Mouse (Mus musculus): ENCODE data around the gene Mapkapk5.
A peak's percentile ranks its signal among the peaks of the same experiment; 100 is the strongest.

The Mapkapk5 gene

DNA sequence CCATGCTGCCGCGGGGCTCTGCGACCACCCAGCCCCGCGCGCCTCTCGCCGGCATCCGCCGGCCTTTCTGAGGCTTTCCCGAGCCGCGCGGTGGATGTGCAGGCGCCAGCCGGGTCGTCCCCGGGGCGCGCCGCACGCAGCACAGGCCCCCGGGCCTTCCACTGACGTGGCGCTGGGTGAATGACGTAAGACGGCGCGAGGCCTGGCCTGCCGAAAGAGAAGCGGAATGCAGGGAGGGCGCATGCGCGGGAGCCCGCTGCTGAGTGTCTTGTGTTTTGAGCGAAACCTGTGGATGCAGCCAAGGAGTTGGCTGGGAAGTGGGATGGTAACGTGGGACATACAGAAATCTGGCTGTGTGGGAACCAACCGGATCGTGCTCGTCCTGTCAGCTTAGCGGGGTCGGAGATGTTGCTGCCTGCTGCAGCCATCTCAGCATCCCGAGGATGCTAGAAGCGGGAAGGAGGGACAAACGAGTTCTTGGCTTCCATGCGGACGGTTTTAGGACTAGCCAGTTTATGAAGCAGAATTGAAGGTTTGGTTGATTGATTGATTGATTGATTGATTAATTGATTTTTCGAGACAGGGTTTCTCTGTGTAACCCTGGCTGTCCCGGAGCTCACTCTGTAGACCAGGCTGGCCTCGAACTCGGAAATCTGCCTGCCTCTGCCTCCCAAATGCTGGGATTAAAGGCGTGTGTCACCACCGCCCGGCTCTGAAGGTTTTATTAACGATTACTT lies at the start of gene Mapkapk5:
Gene Mapkapk5, minus strand, starts transcription at position 113 of the 737 bp plus-strand sequence.
- DNase-seq (ENCODE audit: low spot score): peak; percentile 98

DNA sequence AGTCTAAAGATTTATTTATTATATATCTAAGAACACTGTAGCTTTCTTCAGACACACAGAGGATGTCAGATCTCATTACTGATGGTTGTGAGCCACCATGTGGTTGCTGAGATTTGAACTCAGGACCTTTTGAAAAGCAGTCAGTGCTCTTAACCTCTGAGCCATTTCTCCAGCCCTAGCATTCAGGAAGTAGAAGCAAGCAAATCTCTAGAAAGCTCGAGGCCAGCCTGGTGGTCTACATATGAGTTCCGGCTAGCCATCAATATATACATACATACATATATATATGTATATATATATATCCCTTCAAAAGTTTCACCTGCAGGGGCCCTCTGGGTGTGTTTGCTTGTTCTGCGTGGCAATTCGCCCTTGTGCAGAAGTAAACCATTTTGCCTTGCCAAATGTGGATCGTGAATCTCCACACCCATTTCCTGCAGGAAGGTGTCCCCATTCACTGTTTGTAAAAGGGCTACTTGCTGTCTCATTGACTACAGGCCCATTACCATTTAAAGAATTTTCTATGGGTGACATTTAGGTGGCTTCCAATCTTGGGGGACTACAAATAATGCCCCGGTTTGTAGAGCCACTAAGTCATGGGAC lies 49.1 kb upstream of the Mapkapk5 start:
- no peak for DNase-seq (ENCODE audit: low spot score)

DNA sequence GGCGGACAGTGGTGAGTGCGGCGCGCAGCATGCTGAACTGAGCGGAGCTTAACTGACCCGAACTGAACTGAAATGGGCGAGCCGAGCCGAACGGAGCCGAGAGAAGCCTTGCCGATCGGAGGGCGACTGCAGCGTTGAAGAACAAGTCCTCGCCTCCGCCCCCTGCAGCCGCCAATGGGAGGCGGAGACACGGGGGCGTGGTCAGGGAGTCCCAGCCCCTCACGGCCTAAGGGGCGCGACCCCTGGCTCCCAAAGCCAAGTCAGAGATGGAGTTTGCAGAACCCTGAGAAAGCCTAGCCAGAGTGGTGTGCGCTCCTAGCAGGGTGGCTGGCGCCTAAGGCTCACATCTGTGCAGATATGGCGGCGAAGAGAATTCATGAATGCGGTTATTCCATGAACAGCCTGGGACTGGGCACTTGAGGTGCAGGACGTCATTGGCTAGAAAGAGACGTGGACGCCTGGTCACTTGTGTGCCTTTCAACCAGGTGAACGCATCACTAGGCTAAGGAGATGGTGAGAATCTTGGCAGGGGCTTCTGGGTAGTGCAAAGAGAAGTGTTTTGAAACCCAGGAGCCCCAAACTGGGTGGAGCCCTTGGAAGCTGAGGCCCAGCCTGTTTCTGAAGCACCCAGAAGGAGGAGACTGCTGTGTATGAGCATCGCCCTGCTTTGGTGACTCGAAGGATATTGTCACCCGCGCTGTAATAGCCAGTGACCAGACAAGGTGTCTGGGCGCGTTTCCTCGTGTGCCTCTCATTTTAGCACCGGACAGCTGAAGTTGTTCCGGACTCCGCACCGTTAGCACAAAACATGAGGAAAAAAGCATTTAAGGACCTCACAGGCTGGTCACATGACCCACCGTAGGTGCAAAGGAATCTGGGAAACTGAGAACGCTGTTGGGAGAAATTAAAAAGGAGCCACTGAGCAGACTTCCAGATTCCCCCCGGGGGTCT lies 48.0 kb upstream of the Mapkapk5 start, which contains the start of gene Aldh2:
Gene Aldh2, minus strand, starts transcription at position 374 of the 951 bp plus-strand sequence.
- DNase-seq (ENCODE audit: low spot score): peak; percentile 87

DNA sequence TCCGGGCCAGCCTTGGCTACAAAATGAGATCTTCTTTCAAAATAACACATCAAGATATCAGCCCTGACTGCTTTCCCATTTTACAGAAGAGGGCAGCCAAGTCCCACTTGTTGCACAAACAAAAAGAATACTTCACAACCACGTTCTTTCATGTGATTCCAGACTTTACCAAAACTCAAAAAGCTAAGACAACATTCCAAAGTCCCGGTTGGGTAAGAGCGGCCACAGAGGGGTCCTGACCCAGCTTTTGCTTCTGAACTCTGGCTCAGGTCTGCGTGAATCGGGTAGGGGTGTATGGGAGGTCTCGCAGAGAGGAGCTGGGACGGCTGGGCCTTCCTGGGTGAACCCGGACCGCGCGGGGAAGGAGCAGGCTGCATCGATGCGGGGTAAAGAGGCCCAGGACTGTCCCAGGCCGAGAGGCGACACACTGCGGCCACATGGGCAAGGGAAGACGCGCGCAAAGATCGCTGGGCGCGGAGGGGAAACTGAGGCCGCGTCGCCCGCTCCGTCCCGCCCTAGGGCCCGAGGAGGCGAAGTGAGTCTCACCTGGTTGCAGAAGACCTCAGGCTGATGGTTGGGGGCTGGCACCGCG lies 47.2 kb upstream of the Mapkapk5 start:
- no peak for DNase-seq (ENCODE audit: low spot score)

DNA sequence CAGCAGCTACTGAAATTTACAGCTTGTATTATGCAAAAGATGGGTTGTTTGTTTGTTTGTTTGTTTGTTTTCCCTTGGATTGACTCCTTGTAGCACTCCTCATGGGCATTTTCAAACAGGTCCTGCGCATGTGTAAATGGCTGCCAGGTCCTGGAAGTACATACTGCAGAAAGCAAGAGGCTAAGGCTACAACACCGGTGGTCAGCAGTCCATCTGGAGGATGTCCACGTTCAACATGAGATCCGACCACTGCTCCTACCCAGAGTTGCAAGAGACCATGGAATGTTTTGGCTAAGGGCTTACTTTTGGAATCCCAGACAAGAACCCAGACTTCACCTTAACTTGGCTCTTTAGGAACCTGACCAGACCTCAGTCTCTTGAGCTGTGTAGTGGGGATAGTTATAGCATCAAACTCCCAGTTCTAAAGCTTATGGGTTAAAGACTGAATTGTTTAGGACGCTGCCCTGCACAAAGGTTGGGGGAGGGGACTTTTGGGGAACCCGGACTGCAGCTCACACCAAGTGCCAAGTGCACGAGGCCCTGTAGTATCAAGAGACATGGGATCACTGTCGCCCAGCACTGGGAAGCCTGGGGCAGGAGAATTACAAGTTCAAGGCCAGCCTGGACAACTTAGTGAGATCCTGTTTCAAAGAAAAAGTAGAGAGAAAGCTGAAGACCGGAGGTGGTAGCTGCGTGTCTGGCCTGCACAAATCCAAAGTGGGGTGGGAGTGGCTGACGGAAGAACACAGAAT lies 46.5 kb upstream of the Mapkapk5 start:
- DNase-seq (ENCODE audit: low spot score): peak; percentile 3

DNA sequence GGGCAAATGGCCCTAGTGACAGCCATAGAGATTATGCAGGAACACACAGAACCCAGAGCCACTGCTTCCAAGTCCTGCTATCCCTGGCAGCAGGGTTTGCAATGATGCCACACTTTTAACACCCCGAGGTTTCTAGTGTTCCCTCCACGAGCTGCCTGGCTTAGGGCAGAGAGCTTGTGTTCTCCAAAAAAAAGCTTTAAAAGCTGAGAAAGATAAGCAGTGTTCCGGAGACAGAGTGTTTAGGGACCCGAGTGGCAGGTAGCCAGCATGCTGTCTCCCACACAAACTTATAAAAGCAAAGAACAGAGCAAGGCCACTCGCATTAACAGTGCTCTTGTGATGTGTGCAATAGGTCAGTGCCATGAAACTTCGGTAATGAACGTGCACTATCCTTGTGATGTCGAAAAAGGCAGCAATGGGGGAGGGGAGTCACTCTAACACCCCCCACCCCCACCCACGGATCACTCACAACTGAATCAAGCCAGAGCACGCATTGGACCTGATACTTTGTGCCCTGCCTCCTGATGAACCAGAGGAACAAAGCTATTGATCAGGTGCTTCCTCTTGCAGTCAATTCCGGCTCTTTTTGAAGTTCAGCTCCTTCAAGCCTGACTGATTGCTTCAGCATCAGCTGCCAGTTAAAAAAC lies 45.8 kb upstream of the Mapkapk5 start:
- no peak for DNase-seq (ENCODE audit: low spot score)

DNA sequence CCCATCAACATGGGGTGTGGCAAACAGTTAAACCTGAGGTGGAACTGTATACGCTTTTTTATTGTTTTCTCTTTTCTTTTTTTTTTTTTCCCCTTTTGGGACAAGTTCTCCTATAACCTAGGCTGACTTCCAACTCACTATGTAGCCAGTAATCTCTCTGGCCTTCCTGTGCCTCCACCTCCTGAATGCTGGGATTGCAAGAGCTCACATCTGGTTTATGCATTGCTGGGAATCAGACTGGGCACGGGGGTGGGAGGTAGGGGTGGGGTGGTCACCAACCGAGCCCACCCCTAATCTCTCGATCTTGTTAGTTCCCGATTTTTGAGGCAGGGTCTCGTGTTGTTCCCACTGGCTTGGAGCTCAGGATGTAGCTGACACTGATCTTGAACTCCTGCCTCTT lies 44.2 kb upstream of the Mapkapk5 start:
- DNase-seq (ENCODE audit: low spot score): no peak

DNA sequence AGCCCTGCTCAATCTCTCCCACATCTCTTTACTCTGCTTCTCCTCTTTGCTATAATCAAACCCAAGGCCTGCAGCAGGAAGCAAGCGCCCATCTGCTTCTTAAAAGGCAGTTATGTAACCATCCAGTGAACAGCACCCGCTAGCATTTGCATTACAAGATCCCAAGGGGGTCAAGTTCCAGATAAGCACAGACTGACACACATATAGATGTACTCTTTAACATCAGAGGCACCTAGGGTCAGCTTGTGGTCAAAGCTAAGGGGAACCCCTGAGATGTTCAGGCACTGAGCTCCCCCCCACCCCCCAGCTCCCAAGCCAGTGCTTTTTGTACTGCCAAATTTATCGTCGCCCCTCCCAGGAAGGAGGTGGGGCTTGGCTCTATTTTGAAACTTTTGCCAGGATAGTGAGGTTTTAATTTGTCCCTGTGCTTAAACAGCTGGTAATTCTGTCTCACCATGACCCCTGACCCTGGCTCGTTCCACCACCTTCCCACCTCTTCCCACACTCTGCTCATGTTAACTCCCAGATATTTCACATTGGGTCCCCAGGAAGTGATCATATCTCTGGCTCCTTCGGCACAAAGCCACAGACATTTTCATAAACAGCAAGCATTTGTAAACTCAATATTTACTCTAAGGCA lies 40.8 kb upstream of the Mapkapk5 start:
- no peak for DNase-seq (ENCODE audit: low spot score)

DNA sequence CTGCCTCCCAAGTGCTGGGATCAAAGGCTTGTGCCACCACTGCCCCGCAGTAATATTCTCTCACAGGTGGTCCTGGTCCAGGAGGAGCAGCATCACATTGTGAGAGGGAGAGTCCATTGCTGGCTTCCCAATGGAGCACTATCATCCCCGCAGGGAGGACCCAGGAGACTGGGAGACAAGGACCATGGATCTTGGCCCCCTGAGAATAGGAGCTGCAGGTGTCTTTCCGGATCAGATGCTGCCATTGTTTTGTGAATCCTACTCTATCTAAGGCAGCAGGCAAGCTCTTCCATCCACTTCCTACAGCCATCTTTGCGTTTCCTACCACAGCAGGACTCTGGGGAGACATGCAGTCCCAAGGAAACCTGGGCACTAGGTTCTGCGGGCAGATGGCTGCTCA lies 40.0 kb upstream of the Mapkapk5 start:
- DNase-seq (ENCODE audit: low spot score): no peak

DNA sequence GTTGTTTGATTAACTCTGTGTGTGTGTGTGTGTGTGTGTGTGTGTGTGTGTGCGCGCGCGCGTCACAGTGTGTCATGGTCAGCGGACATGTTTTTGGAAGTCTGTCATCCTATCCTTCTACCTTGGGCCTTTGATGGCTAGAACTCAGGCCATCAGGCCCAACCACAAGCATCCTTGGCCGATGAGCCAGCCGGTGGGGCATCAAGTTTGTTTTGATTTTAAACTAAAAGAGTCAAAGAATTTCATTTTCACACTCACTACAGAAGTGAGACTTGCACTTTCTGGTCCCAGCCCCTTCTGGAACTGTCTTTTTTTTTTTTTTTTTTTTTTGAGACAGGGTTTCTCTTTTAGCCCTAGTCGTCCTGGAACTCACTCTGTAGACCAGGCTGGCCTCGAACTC lies 39.3 kb upstream of the Mapkapk5 start:
- no peak for DNase-seq (ENCODE audit: low spot score)

DNA sequence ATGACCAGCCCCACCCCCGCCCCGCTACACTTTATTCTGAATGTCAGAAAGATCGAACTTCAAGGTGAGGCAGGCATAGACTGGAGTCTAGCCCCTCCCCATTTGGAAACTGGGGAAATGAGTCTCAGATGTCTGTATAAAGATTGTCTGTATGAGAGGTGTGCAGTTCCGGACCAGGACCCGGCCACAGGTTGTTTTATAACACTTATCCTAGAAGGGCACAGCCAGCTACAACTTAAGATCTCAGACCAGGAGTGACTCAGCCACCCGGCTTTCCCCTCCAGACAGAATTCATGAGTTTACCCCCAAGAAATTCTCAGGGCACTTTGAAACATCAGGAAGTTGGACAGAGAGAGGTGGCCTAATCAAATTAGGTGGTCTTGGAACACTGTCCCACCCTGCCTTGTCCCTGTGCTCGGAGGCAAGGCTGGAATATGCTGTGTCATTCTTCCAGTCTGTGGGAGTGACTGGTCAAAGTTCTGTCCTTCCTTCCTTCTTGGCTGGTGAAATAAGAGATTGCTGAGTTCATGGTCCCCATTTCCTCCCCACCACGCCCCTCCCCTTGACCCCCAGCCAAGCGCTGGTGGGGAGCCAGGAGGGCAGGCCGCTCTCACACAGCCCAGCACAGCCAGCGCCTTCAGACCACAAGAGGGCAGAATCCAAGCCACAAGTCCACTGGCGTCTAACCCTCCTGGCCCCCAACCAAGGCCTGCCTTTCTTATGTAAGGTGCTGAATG lies 38.2 kb upstream of the Mapkapk5 start:
- peak; percentile 38 for DNase-seq (ENCODE audit: low spot score)

DNA sequence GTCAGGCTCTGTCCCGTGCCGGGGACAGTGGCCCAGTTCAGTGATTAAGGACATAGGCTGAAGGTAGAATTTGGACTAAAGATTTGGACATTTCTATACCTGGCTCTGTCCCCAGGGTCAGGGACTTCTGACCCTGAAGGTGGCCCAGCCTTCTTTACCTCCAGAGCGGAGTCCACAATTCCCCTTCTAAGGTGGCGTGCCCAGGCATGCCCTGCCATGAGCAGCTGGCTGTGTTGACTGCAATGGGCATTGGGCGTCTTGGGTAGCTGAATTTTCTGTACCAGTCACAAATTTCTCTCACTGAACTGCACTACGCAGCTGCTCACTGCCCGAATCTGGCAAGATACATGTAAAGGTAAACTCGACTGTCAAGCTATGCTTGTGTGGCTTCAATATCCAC lies 36.2 kb upstream of the Mapkapk5 start:
- no peak for DNase-seq (ENCODE audit: low spot score)

DNA sequence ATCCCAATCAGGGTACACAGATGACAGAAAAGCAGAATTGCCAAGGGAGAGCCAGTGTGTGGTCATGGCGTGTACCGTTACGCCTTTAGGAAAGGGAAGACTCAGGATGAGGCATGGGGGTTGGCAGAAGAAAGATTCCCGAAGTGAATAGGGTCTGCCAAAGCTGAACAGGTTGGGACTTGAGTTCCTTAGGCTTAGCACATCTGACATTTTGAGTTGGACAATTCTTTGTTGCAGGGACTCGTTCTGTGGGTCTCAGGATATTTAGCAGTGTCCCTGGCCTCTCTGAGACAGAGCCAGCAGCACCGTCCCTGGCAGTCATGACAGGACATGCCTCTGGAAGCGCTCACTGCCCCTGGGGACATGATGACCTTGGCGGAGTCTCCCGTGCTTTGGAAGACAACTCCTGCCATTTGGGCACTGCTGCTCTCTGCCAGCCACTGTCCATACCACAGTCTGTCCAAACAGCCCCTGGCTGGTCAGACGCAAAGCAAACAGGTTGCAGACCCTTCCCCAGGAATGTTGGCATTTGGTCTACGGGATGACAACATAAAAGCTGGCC lies 31.3 kb upstream of the Mapkapk5 start:
- no peak for DNase-seq (ENCODE audit: low spot score)

DNA sequence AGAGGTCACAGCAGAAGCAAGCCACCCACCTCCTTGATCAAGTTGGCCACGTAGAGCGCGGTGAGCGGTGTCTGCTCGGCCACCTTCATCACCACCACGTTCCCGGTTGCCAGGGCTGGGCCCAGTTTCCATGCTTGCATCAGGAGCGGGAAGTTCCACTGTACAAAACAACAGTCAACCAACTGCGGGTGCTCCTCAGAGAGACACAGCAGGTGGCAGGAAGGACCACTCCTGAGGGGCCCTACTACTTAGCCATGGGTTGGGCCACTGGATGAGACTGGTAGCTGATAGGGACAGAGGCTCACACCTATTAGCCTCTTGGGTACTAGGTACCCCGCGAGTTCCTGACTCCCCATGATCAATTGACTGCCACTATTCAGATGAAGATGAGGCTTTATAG lies 30.2 kb upstream of the Mapkapk5 start:
- no peak for DNase-seq (ENCODE audit: low spot score)

DNA sequence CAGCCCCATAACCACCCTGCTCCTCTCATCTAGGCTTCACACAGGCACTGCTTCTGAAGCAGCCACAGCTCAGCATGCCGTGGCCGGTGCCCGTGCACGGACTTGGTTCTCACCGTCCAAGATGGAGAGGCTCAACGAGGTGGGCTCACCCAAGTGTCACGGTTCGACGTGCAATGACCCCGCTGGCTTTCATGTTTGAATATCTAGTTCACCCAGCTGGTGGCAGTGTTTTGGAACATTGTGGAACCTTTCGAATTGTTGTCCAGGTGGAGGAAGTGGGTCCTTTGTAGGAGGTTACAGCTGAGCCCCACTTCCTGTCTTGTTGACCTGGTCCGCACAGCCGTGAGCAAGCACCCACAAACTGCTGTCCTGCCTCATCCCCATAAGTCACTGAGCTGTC lies 28.4 kb upstream of the Mapkapk5 start:
- DNase-seq (ENCODE audit: low spot score): no peak

DNA sequence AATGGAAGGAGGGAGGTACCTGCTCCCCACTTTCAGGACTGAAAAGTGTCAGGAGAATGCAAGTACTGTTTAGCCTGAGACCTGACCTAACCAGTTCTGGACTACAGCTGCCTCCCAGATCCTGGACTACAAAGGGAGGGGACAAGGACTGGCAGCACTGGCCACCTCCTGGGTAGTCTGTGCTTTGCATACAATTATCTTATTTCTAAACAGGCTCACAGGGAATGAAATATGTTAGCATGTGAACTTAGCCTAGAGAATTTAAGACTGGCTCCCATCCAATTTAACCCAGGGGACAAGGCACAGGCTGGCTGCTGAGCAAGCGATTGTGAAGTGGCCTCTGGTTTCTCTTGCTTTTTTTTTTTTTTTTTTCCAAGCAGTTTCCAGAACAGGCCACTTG lies 25.1 kb upstream of the Mapkapk5 start:
- DNase-seq (ENCODE audit: low spot score): no peak

DNA sequence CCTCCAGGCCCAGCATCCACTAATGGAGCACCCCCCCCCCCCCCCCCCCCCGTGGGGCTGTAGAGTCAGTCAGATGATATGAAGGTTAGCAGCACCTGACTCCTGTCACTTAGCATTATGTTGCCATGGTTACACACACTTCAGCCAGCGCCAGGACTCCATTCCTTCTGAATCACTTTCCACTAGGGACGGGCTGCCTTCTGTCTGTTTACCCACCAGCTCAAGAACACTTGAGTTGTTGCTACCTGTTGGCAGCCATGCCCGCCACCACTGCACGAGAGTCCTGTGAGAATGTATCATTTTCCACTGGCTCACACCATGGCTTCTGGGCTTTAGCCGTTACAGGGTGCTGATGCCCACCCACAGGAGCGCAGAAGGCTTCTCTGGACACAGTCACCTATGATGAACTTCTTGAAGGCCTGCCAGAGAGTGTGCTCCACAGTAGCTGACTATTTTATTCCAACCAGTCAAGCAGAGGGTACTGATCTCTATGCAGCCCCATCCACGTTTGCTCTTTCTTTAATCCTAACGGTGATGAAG lies 24.2 kb upstream of the Mapkapk5 start:
- peak; percentile 4 for DNase-seq (ENCODE audit: low spot score)

DNA sequence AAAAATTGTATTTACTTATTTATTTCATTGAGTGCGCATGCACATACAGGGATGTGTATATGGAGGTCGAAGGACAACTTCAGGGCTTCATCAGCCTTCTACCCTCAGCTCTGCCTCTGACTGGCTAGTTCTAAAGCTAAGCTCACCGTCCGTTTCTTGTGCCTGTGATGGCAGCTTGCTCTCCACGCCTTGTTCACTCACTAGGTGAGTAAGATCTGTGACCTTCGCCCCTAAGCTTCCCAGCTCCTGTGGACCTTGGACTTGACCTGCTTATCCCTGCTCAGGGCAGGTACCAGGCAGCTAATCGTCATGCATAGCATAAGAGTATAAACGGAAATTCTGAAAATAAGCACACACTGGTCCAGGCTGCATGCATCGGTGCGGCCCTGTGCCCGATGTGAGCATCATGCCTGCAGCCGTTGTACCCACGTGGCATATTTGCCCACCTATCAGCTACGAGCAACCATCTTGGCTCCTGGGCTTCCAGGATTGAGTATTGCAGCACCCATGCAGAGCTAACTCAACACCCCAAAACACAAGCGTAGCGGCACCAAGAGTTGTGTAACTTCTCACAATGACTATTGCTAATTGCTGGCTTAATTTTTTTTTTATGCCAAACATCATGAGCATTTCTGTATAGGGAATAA lies 20.5 kb upstream of the Mapkapk5 start:
- DNase-seq (ENCODE audit: low spot score): no peak

DNA sequence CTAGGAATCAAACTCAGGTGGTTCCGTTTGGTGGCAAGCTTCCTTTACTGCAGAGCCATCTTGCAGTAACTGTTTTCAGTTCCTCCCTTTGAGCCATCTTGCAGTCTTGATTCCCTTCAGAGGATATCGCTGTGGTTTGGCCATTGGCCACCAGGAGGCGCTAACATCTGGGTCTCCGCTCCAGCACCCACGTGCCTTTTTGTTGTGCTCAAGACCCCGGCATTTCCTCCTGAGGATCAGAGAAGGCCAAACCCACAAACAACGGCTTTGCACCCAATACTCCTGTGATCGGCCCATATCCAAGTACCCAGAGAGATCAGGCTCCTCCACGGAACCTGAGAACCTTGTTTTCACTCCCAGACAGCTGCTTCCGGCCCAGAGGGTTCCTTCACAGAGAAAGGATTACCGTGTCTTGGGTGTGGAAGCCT lies 18.8 kb upstream of the Mapkapk5 start:
- peak; percentile 95 for DNase-seq (ENCODE audit: low spot score)

All from retina, embryonic 14.5 days (tissue).